Mouse (Mus musculus) liver, embryonic 13.5 days (tissue): ENCODE results near the gene Spata20. TPM values are rescaled to one million over a fixed set of nuclear protein-coding genes. Genes with fewer than 3 reads are reported as not detected.

Experiments
- ATAC-seq: fragments of 200-750 bp; cut with Nextera tagmentation; 2 replicates; pipeline ENCODE4 v1.8.0; 2017; ENCODE audit warnings: low read depth, mild to moderate bottlenecking, moderate number of reproducible peaks, moderate library complexity
- DNase-seq: peaks from one replicate; pipeline ENCODE4 v3.0.0; 2022
- H3K27ac ChIP-seq: fragments of 300-500 bp; sonication (generic); 2 replicates; pipeline ENCODE4 v1.5.1; 2015; ENCODE audit warnings: moderate library complexity, mild to moderate bottlenecking, inconsistent platforms
- H3K27me3 ChIP-seq: fragments of 300-500 bp; sonication (generic); 2 replicates; pipeline ENCODE4 v1.6.1; 2015; ENCODE audit warnings: mild to moderate bottlenecking, inconsistent platforms
- H3K36me3 ChIP-seq: fragments of 300-500 bp; sonication (generic); 2 replicates; pipeline ENCODE4 v1.6.1; 2015; ENCODE audit warnings: mild to moderate bottlenecking, inconsistent platforms
- H3K4me1 ChIP-seq: fragments of 300-500 bp; sonication (generic); replicated peaks from 2 replicates; pipeline ENCODE4 v1.6.1; 2015; ENCODE audit warnings: inconsistent platforms
- H3K4me2 ChIP-seq: fragments of 300-500 bp; sonication (generic); 2 replicates; pipeline ENCODE4 v1.6.1; 2015; ENCODE audit warnings: inconsistent platforms, mild to moderate bottlenecking, moderate library complexity
- H3K4me3 ChIP-seq: fragments of 300-500 bp; sonication (generic); replicated peaks from 2 replicates; pipeline ENCODE4 v1.5.1; 2015; ENCODE audit warnings: mild to moderate bottlenecking, inconsistent platforms
- H3K9ac ChIP-seq: fragments of 300-500 bp; sonication (generic); 2 replicates; pipeline ENCODE4 v1.6.1; 2015; ENCODE audit warnings: mild to moderate bottlenecking, inconsistent platforms
- H3K9me3 ChIP-seq: fragments of 300-500 bp; sonication (generic); replicated peaks from 2 replicates; pipeline ENCODE4 v1.6.1; 2016; ENCODE audit warnings: inconsistent platforms
- WGBS: fragments of 180-500 bp; shearing (Covaris S2); methylation state at CpG from one replicate; pipeline ENCODE4 v1.1.7; 2015; ENCODE audit not compliant: insufficient replicate concordance; 5-methylcytosine and 5-hydroxymethylcytosine counted together
- polyA plus RNA-seq: library from polyadenylated mRNA; unstranded; fragments of >200 nt; fragmentation: Nextera tagmentation; extraction: Ambion mirVana; gene quantifications from 2 replicates; pipeline ENCODE4 v1.2.1, GENCODE M21; 2015

Gene Spata20
- polyA plus RNA-seq, 1 experiment from 2014 or later: not detected

DNA sequence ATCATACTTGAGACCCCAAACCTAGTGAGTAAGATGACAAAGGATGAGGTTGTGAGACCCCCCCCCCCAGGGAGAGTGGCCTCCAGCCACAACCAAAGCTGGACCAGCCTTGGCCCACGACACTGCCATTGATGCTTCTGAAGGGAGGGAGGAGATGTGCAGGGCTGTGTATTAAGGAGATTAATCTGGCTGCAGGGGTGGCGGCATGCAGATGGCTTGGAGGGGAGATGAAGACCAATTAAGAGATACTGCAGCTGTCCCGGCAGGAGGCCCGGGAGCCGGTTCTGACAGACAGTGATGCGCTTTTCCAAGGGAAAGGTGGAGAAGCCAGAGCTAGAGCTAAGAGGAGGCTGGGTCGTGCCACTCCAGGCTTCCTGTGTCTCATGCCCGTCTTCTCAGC lies 36.7 kb downstream of the Spata20 start:
- no peaks in the 10 kb centered on the region for H3K36me3 ChIP-seq
- no peak overlapping the region for H3K9ac ChIP-seq
- H3K27ac ChIP-seq: no peak overlapping the region
- ATAC-seq (no peak), DNase-seq (no peak)
- peaks cover 33% of the 10 kb centered on the region for H3K27me3 ChIP-seq
- H3K4me1 ChIP-seq: peaks cover 21% of the 10 kb centered on the region
- H3K4me3 ChIP-seq: no peak overlapping the region
- H3K4me2 ChIP-seq: no peak overlapping the region
- WGBS: 42% methylated on average over 8 of the region's 8 CpGs
- no peaks in the 10 kb centered on the region for H3K9me3 ChIP-seq

DNA sequence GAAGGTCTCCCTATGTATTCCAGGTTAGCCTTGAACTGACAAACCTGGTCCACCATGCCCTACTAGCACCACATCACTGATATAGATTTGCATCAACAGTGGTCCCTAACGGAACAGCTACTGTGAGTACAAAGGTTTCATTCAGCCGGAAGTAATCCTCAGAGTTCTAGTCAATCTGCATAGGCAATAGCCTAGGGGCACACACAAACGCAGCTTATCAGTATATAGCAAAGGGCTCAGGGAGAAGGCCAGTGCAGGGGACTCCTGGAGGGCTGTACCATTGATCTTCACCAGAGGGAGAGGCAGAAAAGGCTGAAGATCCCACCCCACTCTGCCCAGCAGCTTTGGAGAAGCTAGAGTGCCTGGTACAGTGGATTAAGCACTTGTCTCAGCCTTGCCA lies 39.0 kb downstream of the Spata20 start:
- Histone ChIP-seq H3K27me3 (peaks cover 43% of the 10 kb centered on the region), H3K4me3 (no peak overlapping the region), H3K4me2 (no peak overlapping the region), H3K36me3 (no peaks in the 10 kb centered on the region), H3K4me1 (peaks cover 19% of the 10 kb centered on the region), H3K27ac (no peak overlapping the region), H3K9me3 (no peaks in the 10 kb centered on the region), H3K9ac (no peak overlapping the region)
- no peak for DNase-seq
- ATAC-seq: peak; percentile 68; the same call in 1 of the 2 replicates
- WGBS: 6% methylated on average over 3 of the region's 3 CpGs

DNA sequence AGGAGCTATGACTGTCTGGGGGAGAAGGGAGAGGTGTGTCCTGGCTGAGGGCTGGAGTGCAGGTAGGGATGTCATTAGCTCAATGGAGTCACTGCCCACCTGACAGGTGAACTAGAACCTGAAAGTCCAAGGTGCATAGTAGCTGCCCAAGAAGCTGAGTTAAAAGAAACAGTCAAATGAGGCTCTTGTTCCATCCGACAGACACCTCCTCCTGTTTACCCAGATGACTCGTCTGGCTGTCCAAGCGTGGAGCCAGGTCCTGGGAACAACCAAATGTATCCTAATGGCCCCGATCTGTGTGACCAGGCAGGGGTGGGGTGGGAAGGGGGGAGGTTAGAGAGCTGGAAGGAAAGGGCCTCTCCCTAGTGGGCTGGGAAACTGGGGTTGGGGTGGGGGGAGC lies 40.7 kb downstream of the Spata20 start:
- Histone ChIP-seq H3K27me3 (peaks cover 44% of the 10 kb centered on the region), H3K4me3 (no peak overlapping the region), H3K36me3 (no peaks in the 10 kb centered on the region), H3K4me1 (peaks cover 5% of the 10 kb centered on the region), H3K27ac (no peak overlapping the region), H3K9ac (no peak overlapping the region), H3K4me2 (no peak overlapping the region), H3K9me3 (no peaks in the 10 kb centered on the region)
- WGBS: 42% methylated on average over 4 of the region's 4 CpGs
- ATAC-seq (no peak), DNase-seq (no peak)

GRCm38 (mm10) chr11:94444829-94445228 lies 41.1 kb downstream of the Spata20 start:
- DNase-seq (no peak), ATAC-seq (no peak)
- 51% methylated on average over 5 of the region's 5 CpGs for WGBS
- no peak overlapping the region for H3K4me2 ChIP-seq
- no peaks in the 10 kb centered on the region for H3K9me3 ChIP-seq
- H3K36me3 ChIP-seq: no peaks in the 10 kb centered on the region
- peaks cover 47% of the 10 kb centered on the region for H3K27me3 ChIP-seq
- H3K4me1 ChIP-seq: peaks cover 4% of the 10 kb centered on the region
- no peak overlapping the region for H3K9ac ChIP-seq
- H3K4me3 ChIP-seq: no peak overlapping the region
- no peak overlapping the region for H3K27ac ChIP-seq

GRCm38 (mm10) chr11:94441752-94442151 lies 44.2 kb downstream of the Spata20 start:
- Histone ChIP-seq H3K27me3 (peaks cover 63% of the 10 kb centered on the region), H3K4me3 (no peak overlapping the region), H3K9me3 (no peaks in the 10 kb centered on the region), H3K27ac (no peak overlapping the region), H3K4me1 (no peaks in the 10 kb centered on the region), H3K9ac (no peak overlapping the region), H3K36me3 (no peaks in the 10 kb centered on the region), H3K4me2 (no peak overlapping the region)
- 64% methylated on average over 9 of the region's 9 CpGs for WGBS
- ATAC-seq: no peak
- no peak for DNase-seq

- H3K36me3 ChIP-seq: no peaks in the 10 kb centered on the region
- H3K4me1 ChIP-seq: no peaks in the 10 kb centered on the region
- no peaks in the 10 kb centered on the region for H3K9me3 ChIP-seq
- no peak overlapping the region for H3K4me2 ChIP-seq
- H3K4me3 ChIP-seq: no peak overlapping the region
- H3K27ac ChIP-seq: no peak overlapping the region
- no peak overlapping the region for H3K9ac ChIP-seq
- no peak for DNase-seq
- WGBS: 53% methylated on average over 7 of the region's 7 CpGs
- ATAC-seq: no peak
- H3K27me3 ChIP-seq: peaks cover 60% of the 10 kb centered on the region
Measured at GRCm38 (mm10) chr11:94441122-94441521, 44.9 kb downstream of the Spata20 start.

- no peak overlapping the region for H3K27ac ChIP-seq
- H3K27me3 ChIP-seq: peaks cover 53% of the 10 kb centered on the region
- no peak for ATAC-seq
- no peak for DNase-seq
- H3K4me2 ChIP-seq: no peak overlapping the region
- H3K4me1 ChIP-seq: no peaks in the 10 kb centered on the region
- no peaks in the 10 kb centered on the region for H3K36me3 ChIP-seq
- H3K9ac ChIP-seq: no peak overlapping the region
- H3K4me3 ChIP-seq: no peak overlapping the region
- H3K9me3 ChIP-seq: no peaks in the 10 kb centered on the region
- 83% methylated on average over 6 of the region's 6 CpGs for WGBS
Measured at GRCm38 (mm10) chr11:94440421-94440820, 45.6 kb downstream of the Spata20 start.

- Histone ChIP-seq H3K9me3 (no peaks in the 10 kb centered on the region), H3K36me3 (no peaks in the 10 kb centered on the region), H3K27me3 (peaks cover 66% of the 10 kb centered on the region), H3K9ac (no peak overlapping the region), H3K4me2 (no peak overlapping the region), H3K4me3 (no peak overlapping the region), H3K4me1 (peaks cover 12% of the 10 kb centered on the region; the same call in 1 of the 2 replicates), H3K27ac (no peak overlapping the region)
- ATAC-seq (no peak), DNase-seq (no peak)
- WGBS: 33% methylated on average over 9 of the region's 9 CpGs
Measured at GRCm38 (mm10) chr11:94429011-94429651, 56.8 kb downstream of the Spata20 start.

Other genes starting within 250 kb of the Spata20 start
- 0.22 and 0.23 TPM in 2 replicates for gene Wfikkn2, start 240.2 kb downstream of the Spata20 start, polyA plus RNA-seq
- not detected in 2 replicates for gene Gm21885, start 204.3 kb downstream of the Spata20 start, polyA plus RNA-seq
- 53.4 and 68.8 TPM in 2 replicates for gene Luc7l3, start 164.2 kb downstream of the Spata20 start, polyA plus RNA-seq
- gene Ankrd40, start 158.2 kb downstream of the Spata20 start, polyA plus RNA-seq: 5.2 and 5.5 TPM in 2 replicates
- gene Abcc3, start 93.2 kb downstream of the Spata20 start, polyA plus RNA-seq: 4.3 and 5.8 TPM in 2 replicates
- 1.4 and 1.8 TPM in 2 replicates for gene Cacna1g, start 12.0 kb downstream of the Spata20 start, polyA plus RNA-seq
- gene Epn3, start 13.8 kb upstream of the Spata20 start, polyA plus RNA-seq: 0.05 and 0.08 TPM in 2 replicates
- 0.05 and 0.19 TPM in 2 replicates for gene Mycbpap, start 35.6 kb upstream of the Spata20 start, polyA plus RNA-seq
- gene Rsad1, start 63.1 kb upstream of the Spata20 start, polyA plus RNA-seq: 1.6 and 2.5 TPM in 2 replicates
- 0.13 TPM in 1 of 2 replicates, not detected in the other for gene Chad, start 78.9 kb upstream of the Spata20 start, polyA plus RNA-seq
- 1.1 and 1.3 TPM in 2 replicates for gene Acsf2, start 115.7 kb upstream of the Spata20 start, polyA plus RNA-seq
- gene Lrrc59, start 143.6 kb upstream of the Spata20 start, polyA plus RNA-seq: 133 and 148 TPM in 2 replicates
- gene Mrpl27, start 167.6 kb upstream of the Spata20 start, polyA plus RNA-seq: 90.2 and 91.3 TPM in 2 replicates
- gene Eme1, start 167.8 kb upstream of the Spata20 start, polyA plus RNA-seq: 18.4 and 19.5 TPM in 2 replicates
- 2.4 and 2.9 TPM in 2 replicates for gene Xylt2, start 191.3 kb upstream of the Spata20 start, polyA plus RNA-seq
- gene Gm11541, start 218.3 kb upstream of the Spata20 start, polyA plus RNA-seq: not detected in 2 replicates